Mouse (Mus musculus) hindbrain, embryonic 15.5 days (tissue): Measurements from ENCODE around the gene Akip1. TPM values are rescaled to one million over a fixed set of nuclear protein-coding genes. Genes with fewer than 3 reads are reported as not detected.

Experiments
- ATAC-seq: fragments of 200-750 bp; cut with Nextera tagmentation; 2 replicates; pipeline ENCODE4 v1.8.0; 2017; ENCODE audit warnings: low read depth, moderate number of reproducible peaks, moderate TSS enrichment; ENCODE audit not compliant: low FRiP score
- H3K27ac ChIP-seq: fragments of 300-500 bp; sonication (generic); replicated peaks from 2 replicates; pipeline ENCODE4 v1.5.1; 2015; ENCODE audit warnings: mild to moderate bottlenecking, inconsistent platforms
- H3K27me3 ChIP-seq: fragments of 300-500 bp; sonication (generic); 2 replicates; pipeline ENCODE4 v1.6.1; 2015; ENCODE audit warnings: control low read depth, inconsistent platforms
- H3K36me3 ChIP-seq: fragments of 300-500 bp; sonication (generic); 2 replicates; pipeline ENCODE4 v1.6.1; 2015; ENCODE audit warnings: control low read depth, inconsistent platforms
- H3K4me1 ChIP-seq: fragments of 300-500 bp; sonication (generic); replicated peaks from 2 replicates; pipeline ENCODE4 v1.6.1; 2015; ENCODE audit warnings: control low read depth, inconsistent platforms
- H3K4me2 ChIP-seq: fragments of 300-500 bp; sonication (generic); 2 replicates; pipeline ENCODE4 v1.6.1; 2015; ENCODE audit warnings: moderate library complexity, mild to moderate bottlenecking, inconsistent platforms
- H3K4me3 ChIP-seq: fragments of 300-500 bp; sonication (generic); 2 replicates; pipeline ENCODE4 v1.5.1; 2015; ENCODE audit warnings: mild to moderate bottlenecking, inconsistent platforms
- H3K9ac ChIP-seq: fragments of 300-500 bp; sonication (generic); 2 replicates; pipeline ENCODE4 v1.6.1; 2015; ENCODE audit warnings: inconsistent platforms
- H3K9me3 ChIP-seq: fragments of 300-500 bp; sonication (generic); 2 replicates; pipeline ENCODE4 v1.6.1; 2016; ENCODE audit warnings: control low read depth, inconsistent platforms
- WGBS: fragments of 180-500 bp; shearing (Covaris S2); methylation state at CpG from one replicate; pipeline ENCODE4 v1.1.7; 2015; 5-methylcytosine and 5-hydroxymethylcytosine counted together
- polyA plus RNA-seq: library from polyadenylated mRNA; unstranded; fragments of >200 nt; fragmentation: Nextera tagmentation; extraction: Ambion mirVana; gene quantifications from 2 replicates; pipeline ENCODE4 v1.2.1, GENCODE M21; 2015

Gene Akip1
- 15.3 and 17.5 TPM in 2 replicates for polyA plus RNA-seq

- peak; percentile 98 for ATAC-seq
These were observed at the start of gene Akip1, which contains the start of gene St5 for GRCm38 (mm10) chr7:109703190-109704015. Gene Akip1, plus strand, starts transcription at chr7:109703690. Gene St5, minus strand, starts transcription at chr7:109703605.

DNA sequence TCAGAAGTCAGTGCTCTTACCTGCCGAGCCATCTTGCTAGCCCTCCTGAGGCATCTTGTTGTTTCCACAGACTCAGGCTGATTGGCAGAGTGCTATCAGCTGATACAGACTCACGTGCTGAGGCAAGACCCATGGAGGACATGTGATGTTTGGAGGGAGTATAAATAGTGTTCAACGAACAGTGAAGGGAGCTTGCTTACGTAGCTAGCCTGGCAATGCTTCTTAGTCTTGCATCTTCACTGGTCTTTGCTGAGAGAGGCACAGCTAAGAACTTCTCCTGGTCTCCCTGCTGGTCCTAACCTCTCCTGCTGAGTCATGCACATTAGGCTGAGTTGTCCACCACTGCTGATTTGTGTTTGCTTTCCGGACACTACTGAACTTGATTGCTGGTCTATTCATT lies 48.6 kb upstream of the Akip1 start:
- no peak for ATAC-seq
- no peaks in the 10 kb centered on the region for H3K27me3 ChIP-seq
- WGBS, result 76% methylated on average over 5 of the region's 5 CpGs

More at GRCm38 (mm10) chr7:109703190-109704015, at the start of gene Akip1, which contains the start of gene St5:
- Histone ChIP-seq H3K9me3 (no peaks in the 10 kb centered on the region), H3K36me3 (no peaks in the 10 kb centered on the region), H3K4me3 (peak within 1 kb of the TSS; percentile 61), H3K4me2 (peak within 1 kb of the TSS; percentile 86), H3K9ac (peak within 1 kb of the TSS; percentile 58), H3K4me1 (peaks cover 16% of the 10 kb centered on the region), H3K27me3 (no peaks in the 10 kb centered on the region), H3K27ac (peak within 1 kb of the TSS; percentile 78)
- WGBS, result 1% methylated on average over 61 of the region's 61 CpGs

DNA sequence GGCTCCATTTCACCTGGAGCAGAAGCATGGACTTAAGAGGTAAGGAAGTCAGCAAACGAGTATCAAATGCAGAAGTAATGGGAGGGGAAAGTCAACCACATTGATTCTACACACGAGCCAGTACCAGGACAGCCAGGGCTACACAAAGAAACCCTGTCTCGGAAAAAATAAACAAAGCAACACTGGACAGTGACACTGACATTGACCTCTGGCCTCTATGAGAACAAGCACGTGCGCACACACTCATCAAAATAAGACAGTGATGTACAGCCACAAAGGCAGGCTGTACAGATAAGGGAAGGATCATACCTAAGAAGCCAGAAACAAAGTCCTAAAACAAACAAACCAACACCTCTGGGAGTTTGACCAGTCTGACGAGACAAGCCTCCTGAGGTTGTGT lies 45.6 kb upstream of the Akip1 start:
- Histone ChIP-seq H3K27me3 (no peaks in the 10 kb centered on the region), H3K4me3 (no peak overlapping the region), H3K36me3 (no peaks in the 10 kb centered on the region), H3K27ac (no peak overlapping the region), H3K4me2 (no peak overlapping the region), H3K4me1 (no peaks in the 10 kb centered on the region), H3K9me3 (no peaks in the 10 kb centered on the region), H3K9ac (no peak overlapping the region)
- no peak for ATAC-seq
- 66% methylated on average over 6 of the region's 6 CpGs for WGBS

More for the DNA sequence above, 48.6 kb upstream of the Akip1 start:
- Histone ChIP-seq H3K9ac (no peak overlapping the region), H3K27ac (no peak overlapping the region), H3K36me3 (no peaks in the 10 kb centered on the region), H3K4me3 (no peak overlapping the region), H3K4me2 (no peak overlapping the region), H3K9me3 (no peaks in the 10 kb centered on the region), H3K4me1 (no peaks in the 10 kb centered on the region)

- WGBS, result 95% methylated on average over 2 of the region's 2 CpGs
These were observed 44.2 kb upstream of the Akip1 start for GRCm38 (mm10) chr7:109659278-109659677.

DNA sequence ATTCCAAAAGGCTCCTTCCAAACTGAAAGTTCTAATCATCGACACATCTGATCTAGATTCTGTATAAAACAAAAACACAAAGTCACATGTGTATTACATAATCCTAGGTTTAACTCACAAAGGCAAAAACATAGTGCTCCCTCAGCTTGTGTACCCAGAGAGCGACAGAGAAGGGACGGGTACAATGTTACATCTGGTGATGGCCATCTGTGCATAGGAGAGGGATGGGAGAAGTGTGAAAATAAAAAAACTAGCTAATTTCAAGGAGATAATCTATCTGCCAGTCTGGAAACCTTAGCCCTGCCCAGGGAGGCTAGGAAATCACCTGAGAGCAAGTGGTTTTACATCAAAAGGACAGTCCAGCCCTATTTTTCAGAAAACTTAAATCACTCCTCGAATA lies 40.9 kb upstream of the Akip1 start:
- ATAC-seq, result no peak
- WGBS, result 84% methylated on average over 4 of the region's 4 CpGs
- H3K27ac ChIP-seq, result no peak overlapping the region

More at GRCm38 (mm10) chr7:109659278-109659677, 44.2 kb upstream of the Akip1 start:
- Histone ChIP-seq H3K9me3 (no peaks in the 10 kb centered on the region), H3K27ac (no peak overlapping the region), H3K4me3 (no peak overlapping the region), H3K36me3 (no peaks in the 10 kb centered on the region), H3K27me3 (no peaks in the 10 kb centered on the region), H3K4me1 (no peaks in the 10 kb centered on the region), H3K4me2 (no peak overlapping the region), H3K9ac (no peak overlapping the region)
- no peak for ATAC-seq

DNA sequence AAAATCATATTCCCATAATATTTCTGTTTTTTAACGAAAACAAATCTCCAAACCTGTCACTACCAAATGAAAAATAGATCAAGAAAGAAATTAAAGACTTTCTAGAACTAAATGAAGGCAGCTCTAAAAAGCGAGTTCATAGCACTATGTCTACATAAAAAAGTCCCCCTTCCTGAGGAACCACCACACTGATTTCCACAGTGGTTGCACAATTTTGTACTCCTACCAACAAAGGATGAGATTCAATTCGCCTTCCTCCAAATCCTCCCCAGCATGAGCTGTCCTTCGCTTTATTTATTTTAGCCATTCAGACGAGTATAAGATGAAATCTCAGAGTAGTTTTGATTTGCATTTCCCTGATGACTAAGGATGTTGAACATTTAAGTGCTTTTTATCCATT lies 36.8 kb upstream of the Akip1 start:
- H3K4me1 ChIP-seq, result no peaks in the 10 kb centered on the region
- no peaks in the 10 kb centered on the region for H3K36me3 ChIP-seq
- no peak overlapping the region for H3K4me3 ChIP-seq
- no peaks in the 10 kb centered on the region for H3K27me3 ChIP-seq
- H3K9me3 ChIP-seq, result no peaks in the 10 kb centered on the region
- no peak overlapping the region for H3K4me2 ChIP-seq
- WGBS, result 80% methylated on average over 5 of the region's 5 CpGs
- ATAC-seq, result no peak
- H3K27ac ChIP-seq, result no peak overlapping the region
- no peak overlapping the region for H3K9ac ChIP-seq

More for the DNA sequence above, 40.9 kb upstream of the Akip1 start:
- Histone ChIP-seq H3K9ac (no peak overlapping the region), H3K4me3 (no peak overlapping the region), H3K27me3 (no peaks in the 10 kb centered on the region), H3K4me2 (no peak overlapping the region), H3K9me3 (no peaks in the 10 kb centered on the region), H3K4me1 (no peaks in the 10 kb centered on the region), H3K36me3 (no peaks in the 10 kb centered on the region)

DNA sequence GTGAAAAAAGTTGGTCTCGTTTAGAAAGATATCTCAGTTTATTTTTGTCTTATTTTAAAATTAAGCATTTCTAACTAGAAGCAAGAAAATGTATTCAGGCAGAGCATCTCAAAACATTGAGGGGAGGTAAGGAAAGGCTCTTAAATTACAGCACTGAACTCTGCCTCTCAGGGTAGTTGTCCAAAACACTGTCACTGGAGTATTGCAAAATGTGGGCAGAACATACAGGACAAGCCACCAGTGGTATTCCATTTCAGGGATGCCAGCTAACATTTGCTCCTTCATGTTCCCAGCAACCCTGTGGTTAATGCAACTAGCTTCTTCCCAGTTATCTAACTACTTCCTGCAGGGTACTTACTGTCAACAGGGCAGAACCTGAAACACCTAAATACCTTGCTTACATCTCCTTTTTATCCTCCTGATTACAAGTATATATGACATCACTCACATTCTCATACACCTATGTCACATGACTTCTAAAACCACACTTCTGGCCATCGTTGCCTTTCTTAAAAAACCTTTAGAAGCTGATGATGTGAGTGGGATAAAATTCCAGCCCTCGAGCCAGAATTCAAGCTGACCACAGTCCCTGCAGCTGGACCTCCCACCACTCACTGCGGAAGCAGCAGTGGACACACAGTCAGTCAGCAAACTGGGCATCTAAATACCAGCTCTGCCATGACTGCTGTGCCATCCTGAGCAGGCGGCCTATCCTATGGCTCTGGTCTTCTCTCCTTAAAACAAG lies 33.9 kb upstream of the Akip1 start:
- no peaks in the 10 kb centered on the region for H3K9me3 ChIP-seq
- no peaks in the 10 kb centered on the region for H3K36me3 ChIP-seq
- H3K4me3 ChIP-seq, result no peak overlapping the region
- H3K4me2 ChIP-seq, result peak overlapping the region; percentile 69
- no peaks in the 10 kb centered on the region for H3K27me3 ChIP-seq
- H3K9ac ChIP-seq, result no peak overlapping the region
- ATAC-seq, result no peak
- H3K4me1 ChIP-seq, result peaks cover 3% of the 10 kb centered on the region; the same call in 1 of the 2 replicates
- 92% methylated on average over 5 of the region's 5 CpGs for WGBS
- no peak overlapping the region for H3K27ac ChIP-seq

DNA sequence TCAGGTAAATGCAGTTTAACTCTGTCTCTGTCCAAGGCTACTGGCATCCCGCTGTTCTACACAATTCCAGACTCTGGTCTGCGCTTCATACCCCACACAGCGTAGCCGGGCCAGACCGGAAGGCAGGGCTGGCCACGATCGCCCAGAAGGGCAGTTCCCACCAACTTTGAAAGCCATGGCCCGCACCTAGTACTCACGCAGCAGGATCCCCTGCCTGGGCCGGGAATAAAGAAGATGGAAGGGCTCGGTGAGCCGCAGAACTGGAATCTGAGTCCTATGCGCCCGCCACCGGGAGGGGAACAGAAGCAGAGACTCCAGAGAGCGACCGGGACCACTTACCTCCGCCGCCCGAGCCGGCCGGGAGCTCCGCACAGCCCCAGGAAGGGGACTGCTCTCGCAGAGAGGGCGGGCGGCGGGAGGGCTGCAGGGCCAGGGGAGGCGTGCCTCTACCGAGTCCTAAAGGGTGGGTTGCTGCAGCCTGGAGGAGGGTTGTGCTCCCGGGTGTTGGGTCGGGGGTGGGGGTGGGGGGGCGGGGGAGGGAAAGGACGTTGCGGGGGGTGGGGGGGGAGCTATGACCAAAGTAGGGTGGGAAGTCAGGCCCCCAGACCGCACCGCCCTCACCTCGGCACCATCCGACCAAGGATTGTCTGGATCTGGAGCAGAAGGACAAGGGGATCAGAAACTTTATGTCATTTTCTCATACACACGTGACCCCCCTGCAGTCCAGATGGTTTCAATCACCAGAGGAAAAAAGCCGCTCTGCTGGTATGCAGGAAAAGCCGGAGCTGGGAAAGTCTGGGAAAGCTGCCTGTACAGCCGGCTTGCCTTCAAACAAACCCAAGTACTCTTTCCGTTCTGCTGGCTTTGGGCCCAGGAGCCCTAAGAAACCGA lies 31.7 kb upstream of the Akip1 start:
- H3K4me1 ChIP-seq, result peaks cover 3% of the 10 kb centered on the region; the same call in 1 of the 2 replicates
- H3K9me3 ChIP-seq, result no peaks in the 10 kb centered on the region
- no peaks in the 10 kb centered on the region for H3K36me3 ChIP-seq
- WGBS, result under 1% methylated on average over 38 of the region's 44 CpGs
- no peaks in the 10 kb centered on the region for H3K27me3 ChIP-seq
- H3K9ac ChIP-seq, result peak overlapping the region; percentile 51
- peak overlapping the region; percentile 69 for H3K4me2 ChIP-seq
- ATAC-seq, result peak; percentile 92
- peak overlapping the region; percentile 46 for H3K4me3 ChIP-seq
- peak overlapping the region; percentile 64 for H3K27ac ChIP-seq

GRCm38 (mm10) chr7:109674944-109675628 lies 28.4 kb upstream of the Akip1 start:
- Histone ChIP-seq H3K9ac (no peak overlapping the region), H3K27me3 (no peaks in the 10 kb centered on the region), H3K4me3 (no peak overlapping the region), H3K36me3 (no peaks in the 10 kb centered on the region), H3K4me2 (no peak overlapping the region), H3K4me1 (peaks cover 3% of the 10 kb centered on the region; the same call in 1 of the 2 replicates), H3K27ac (no peak overlapping the region), H3K9me3 (no peaks in the 10 kb centered on the region)
- 70% methylated on average over 4 of the region's 4 CpGs for WGBS
- ATAC-seq, result no peak

DNA sequence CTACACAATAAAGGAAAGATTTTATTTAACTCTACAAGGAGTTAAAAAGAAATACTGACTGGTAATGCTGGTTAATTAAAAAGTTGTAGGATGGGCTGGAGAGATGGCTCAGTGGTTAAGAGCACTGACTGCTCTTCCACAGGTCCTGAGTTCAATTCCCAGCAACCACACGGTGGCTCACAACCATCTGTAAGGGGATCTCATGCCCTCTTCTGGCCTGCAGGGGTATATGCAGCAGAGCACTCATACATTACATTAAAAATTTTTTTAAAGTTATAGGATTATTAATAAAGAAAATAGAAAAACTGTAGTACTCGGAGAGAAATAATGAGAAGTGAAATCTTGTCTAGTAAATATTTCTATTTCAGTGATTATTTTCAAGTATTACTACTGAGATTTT lies 23.2 kb upstream of the Akip1 start:
- Histone ChIP-seq H3K4me3 (no peak overlapping the region), H3K4me1 (no peaks in the 10 kb centered on the region)

DNA sequence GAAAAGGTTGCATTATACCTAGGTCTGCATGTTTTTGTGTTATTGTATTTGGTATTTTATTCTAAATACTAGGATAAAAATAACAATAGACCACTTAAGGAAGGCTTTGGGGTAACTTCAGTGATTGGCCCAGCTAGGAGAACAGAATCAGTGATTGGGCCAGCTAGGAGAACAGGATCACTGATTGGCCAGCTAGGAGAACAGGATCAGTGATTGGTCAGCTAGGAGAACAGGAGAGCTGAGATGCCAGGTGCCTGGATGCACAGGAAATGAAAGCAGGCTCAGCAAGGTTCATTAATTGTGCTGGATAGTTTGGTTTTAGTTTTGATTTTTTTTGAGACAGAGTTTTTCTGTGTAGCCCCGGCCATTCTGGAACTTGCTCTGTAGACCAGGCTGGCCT lies 22.6 kb upstream of the Akip1 start:
- ATAC-seq, result no peak
- no peak overlapping the region for H3K27ac ChIP-seq
- H3K4me2 ChIP-seq, result no peak overlapping the region
- no peaks in the 10 kb centered on the region for H3K36me3 ChIP-seq
- no peak overlapping the region for H3K4me3 ChIP-seq
- H3K27me3 ChIP-seq, result no peaks in the 10 kb centered on the region
- H3K4me1 ChIP-seq, result no peaks in the 10 kb centered on the region
- no peak overlapping the region for H3K9ac ChIP-seq
- H3K9me3 ChIP-seq, result no peaks in the 10 kb centered on the region
- WGBS, result 100% methylated on average over 1 of the region's 1 CpGs

More for the DNA sequence above, 23.2 kb upstream of the Akip1 start:
- H3K36me3 ChIP-seq, result no peaks in the 10 kb centered on the region
- no peak overlapping the region for H3K27ac ChIP-seq
- H3K9me3 ChIP-seq, result no peaks in the 10 kb centered on the region
- ATAC-seq, result no peak
- 95% methylated on average over 2 of the region's 2 CpGs for WGBS
- H3K4me2 ChIP-seq, result no peak overlapping the region
- no peaks in the 10 kb centered on the region for H3K27me3 ChIP-seq
- H3K9ac ChIP-seq, result no peak overlapping the region
